Mouse (Mus musculus) kidney, embryonic 16.5 days (tissue): Measurements from ENCODE around the gene Gm20388. TPM values are rescaled to one million over a fixed set of nuclear protein-coding genes. Genes with fewer than 3 reads are reported as not detected.
A peak's percentile ranks its signal among the peaks of the same experiment; 100 is the strongest.
"Not testable (repeated sequence)": the region's sequence is repeated elsewhere in the genome, so short reads cannot be mapped to it uniquely, and the experiment has no call there.

Experiments
- ATAC-seq: fragments of 200-750 bp; cut with Nextera tagmentation; 2 replicates; pipeline ENCODE4 v1.8.0; 2017; ENCODE audit warnings: moderate TSS enrichment; ENCODE audit not compliant: low FRiP score, low TSS enrichment
- H3K27ac ChIP-seq: fragments of 300-500 bp; sonication (generic); 2 replicates; pipeline ENCODE4 v1.5.1; 2014; ENCODE audit warnings: low read length
- H3K27me3 ChIP-seq: fragments of 300-500 bp; sonication (generic); 2 replicates; pipeline ENCODE4 v1.6.1; 2014; ENCODE audit warnings: low read length, control low read depth, mixed read lengths; ENCODE audit not compliant: insufficient read depth
- H3K36me3 ChIP-seq: fragments of 300-500 bp; sonication (generic); 2 replicates; pipeline ENCODE4 v1.6.1; 2014; ENCODE audit warnings: low read length, control low read depth, mixed read lengths; ENCODE audit not compliant: insufficient read depth
- H3K4me1 ChIP-seq: fragments of 300-500 bp; sonication (generic); 2 replicates; pipeline ENCODE4 v1.6.1; 2014; ENCODE audit warnings: low read length, control low read depth, mixed read lengths; ENCODE audit not compliant: insufficient read depth
- H3K4me2 ChIP-seq: fragments of 300-500 bp; sonication (generic); replicated peaks from 2 replicates; pipeline ENCODE4 v1.6.1; 2014; ENCODE audit warnings: low read depth, low read length
- H3K4me3 ChIP-seq: fragments of 300-500 bp; sonication (generic); 2 replicates; pipeline ENCODE4 v1.5.1; 2014; ENCODE audit warnings: mild to moderate bottlenecking, low read length
- H3K9ac ChIP-seq: fragments of 300-500 bp; sonication (generic); replicated peaks from 2 replicates; pipeline ENCODE4 v1.6.1; 2014; ENCODE audit warnings: low read length
- H3K9me3 ChIP-seq: fragments of 300-500 bp; sonication (generic); 2 replicates; pipeline ENCODE4 v1.6.1; 2016; ENCODE audit warnings: low read length, control low read depth
- WGBS: fragments of 180-500 bp; shearing (Covaris S2); extraction: QIAGEN DNeasy Blood & Tissue Kit; methylation state at CpG from one replicate; pipeline ENCODE4 v1.1.7; 2014; 5-methylcytosine and 5-hydroxymethylcytosine counted together
- polyA plus RNA-seq: library from polyadenylated mRNA; unstranded; fragments of >200 nt; fragmentation: Nextera tagmentation; extraction: Ambion mirVana; gene quantifications from 2 replicates; pipeline ENCODE4 v1.2.1, GENCODE M21; 2015

The Gm20388 gene
- polyA plus RNA-seq, 1 experiment from 2014 or later, result 7.7 TPM

DNA sequence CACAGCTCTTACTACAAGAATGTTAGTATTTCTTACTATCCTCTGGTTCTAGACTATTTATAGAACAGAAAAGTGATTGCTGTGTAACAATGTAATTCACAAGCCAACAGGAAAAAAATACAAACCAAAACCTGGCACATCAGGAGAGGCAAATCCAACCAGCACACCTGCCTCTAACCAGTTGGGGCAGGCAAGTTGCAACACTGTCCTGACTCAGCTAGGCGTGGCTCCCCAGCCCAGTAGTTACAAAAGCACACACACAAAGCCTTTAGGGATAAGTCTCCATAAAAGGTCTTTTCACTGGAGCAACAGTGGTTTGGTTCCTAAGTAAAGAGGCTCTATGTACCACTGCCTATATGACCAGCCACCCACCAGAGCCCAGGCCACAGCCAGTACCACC is 3110.6 kb downstream of the Gm20388 start:
- peaks cover 19% of the 10 kb centered on the region for H3K4me1 ChIP-seq
- no peak overlapping the region for H3K4me3 ChIP-seq
- no peak overlapping the region for H3K4me2 ChIP-seq
- no peaks in the 10 kb centered on the region for H3K9me3 ChIP-seq
- H3K36me3 ChIP-seq, result no peaks in the 10 kb centered on the region
- ATAC-seq, result no peak
- H3K9ac ChIP-seq, result no peak overlapping the region
- H3K27me3 ChIP-seq, result no peaks in the 10 kb centered on the region
- WGBS, result 100% methylated on average over 1 of the region's 1 CpGs
- 0 out of 2 replicates have a peak overlapping the region, but pooled peaks have one; percentile 30 for H3K27ac ChIP-seq

DNA sequence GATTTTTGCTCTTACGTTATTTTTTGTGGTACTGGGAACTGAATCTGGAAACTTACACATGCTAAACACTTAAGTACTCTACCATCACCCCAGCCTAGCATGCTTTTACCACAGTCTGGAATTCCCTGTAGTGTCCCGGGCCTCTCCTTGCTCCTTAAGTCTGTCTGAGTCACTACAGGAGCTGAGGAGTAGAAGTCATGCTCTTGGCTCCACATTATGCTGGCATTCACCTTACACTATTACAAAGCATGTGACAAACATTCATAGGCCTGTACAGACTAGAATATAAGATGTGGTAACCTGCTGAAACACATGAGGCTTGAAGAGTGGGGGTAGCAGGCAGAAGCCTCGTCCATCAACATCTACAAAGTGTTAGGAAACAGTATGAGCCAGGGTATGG is 3112.1 kb downstream of the Gm20388 start:
- no peaks in the 10 kb centered on the region for H3K36me3 ChIP-seq
- no peak overlapping the region for H3K4me2 ChIP-seq
- H3K4me3 ChIP-seq, result no peak overlapping the region
- no peak overlapping the region for H3K9ac ChIP-seq
- peaks cover 19% of the 10 kb centered on the region for H3K4me1 ChIP-seq
- no peaks in the 10 kb centered on the region for H3K9me3 ChIP-seq
- H3K27me3 ChIP-seq, result no peaks in the 10 kb centered on the region
- ATAC-seq, result no peak
- 79% methylated on average over 3 of the region's 3 CpGs for WGBS
- H3K27ac ChIP-seq, result no peak overlapping the region

DNA sequence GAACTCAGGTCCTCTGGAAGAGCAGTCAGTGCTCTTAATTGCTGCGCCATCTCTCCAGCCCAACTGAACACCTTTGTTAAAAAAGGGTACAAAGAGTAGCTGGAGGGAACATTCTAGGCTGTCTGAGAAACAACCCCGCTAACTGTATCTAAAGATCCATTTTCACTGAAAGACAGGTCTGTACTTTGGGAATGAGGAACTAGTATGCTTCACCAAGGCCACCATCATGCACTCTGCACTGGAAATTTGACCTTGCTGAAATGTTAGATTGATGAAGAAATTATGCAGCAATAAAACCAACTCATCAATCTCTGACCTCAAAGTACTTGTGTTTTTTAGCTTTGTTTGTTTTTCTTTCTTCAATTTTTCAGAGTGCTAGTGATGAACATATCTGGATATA is 3113.6 kb downstream of the Gm20388 start:
- Histone ChIP-seq H3K4me2 (no peak overlapping the region), H3K9ac (no peak overlapping the region), H3K27me3 (no peaks in the 10 kb centered on the region), H3K4me1 (peaks cover 11% of the 10 kb centered on the region), H3K36me3 (no peaks in the 10 kb centered on the region), H3K4me3 (no peak overlapping the region), H3K27ac (no peak overlapping the region), H3K9me3 (no peaks in the 10 kb centered on the region)
- no peak for ATAC-seq
- 92% methylated on average over 2 of the region's 2 CpGs for WGBS

DNA sequence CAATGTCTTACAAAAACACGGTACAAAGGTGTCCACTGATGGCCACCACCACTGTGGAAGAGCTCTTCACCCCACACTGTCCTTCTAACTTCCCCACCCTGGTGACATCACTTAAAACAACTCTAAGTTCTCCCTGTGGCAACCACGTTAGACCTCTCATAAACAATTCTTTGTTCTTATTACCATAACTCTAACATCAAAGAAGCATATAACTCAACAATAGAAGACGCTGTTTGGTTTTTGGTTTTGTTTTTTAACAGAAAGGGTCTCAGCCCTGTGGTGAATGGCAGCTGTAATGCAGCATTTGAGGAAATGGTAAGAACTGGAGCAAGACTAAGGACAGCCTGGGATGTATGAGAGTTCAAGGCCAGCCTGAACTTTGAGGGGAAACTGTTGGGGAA is 3115.3 kb downstream of the Gm20388 start:
- Histone ChIP-seq H3K4me1 (peaks cover 9% of the 10 kb centered on the region), H3K4me2 (no peak overlapping the region), H3K4me3 (no peak overlapping the region), H3K27me3 (no peaks in the 10 kb centered on the region), H3K27ac (no peak overlapping the region), H3K36me3 (no peaks in the 10 kb centered on the region), H3K9ac (no peak overlapping the region), H3K9me3 (no peaks in the 10 kb centered on the region)
- ATAC-seq, result no peak
- 69% methylated on average over 3 of the region's 3 CpGs for WGBS

DNA sequence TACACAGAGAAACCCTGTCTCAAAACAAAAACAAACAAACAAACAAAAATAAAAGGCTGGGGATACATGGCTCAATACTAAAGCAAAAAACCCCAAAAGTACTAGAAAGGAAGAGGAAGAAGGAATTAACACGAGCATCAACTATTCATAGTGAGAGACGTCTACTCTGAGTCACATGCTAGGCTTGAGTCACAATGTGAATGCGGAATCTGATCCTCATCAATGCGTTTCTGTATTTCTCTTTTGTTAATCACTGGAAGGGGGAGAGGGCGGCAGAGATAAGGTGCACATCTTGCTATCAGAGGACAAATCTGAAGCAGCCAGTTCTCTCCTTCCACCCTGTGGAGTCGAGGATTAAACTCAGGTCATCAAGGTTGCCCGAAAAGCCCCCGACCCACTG is 3117.1 kb downstream of the Gm20388 start:
- H3K36me3 ChIP-seq, result no peaks in the 10 kb centered on the region
- H3K27ac ChIP-seq, result no peak overlapping the region
- ATAC-seq, result no peak

DNA sequence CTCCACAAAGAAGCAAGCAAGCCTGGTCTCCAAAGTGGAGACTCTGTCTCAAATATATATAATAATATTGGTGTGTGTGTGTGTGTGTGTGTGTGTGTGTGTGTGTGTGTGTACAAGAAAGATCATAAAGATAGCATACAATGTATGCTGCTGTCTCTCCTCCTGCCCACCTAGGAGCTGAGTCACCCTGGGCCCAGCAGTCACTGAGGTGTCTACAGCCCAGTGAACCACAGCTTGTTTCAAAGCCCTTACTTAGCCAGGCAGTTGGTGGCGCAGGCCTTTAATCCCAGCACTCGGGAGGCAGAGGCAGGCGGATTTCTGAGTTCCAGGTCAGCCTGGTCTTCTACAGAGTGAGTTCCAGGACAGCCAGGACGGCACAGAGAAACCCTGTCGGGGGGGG is 3119.4 kb downstream of the Gm20388 start:
- not testable (repeated sequence) for H3K4me1 ChIP-seq, H3K27me3 ChIP-seq, H3K27ac ChIP-seq, H3K36me3 ChIP-seq, H3K9me3 ChIP-seq, ATAC-seq, H3K4me2 ChIP-seq, H3K9ac ChIP-seq, H3K4me3 ChIP-seq
- WGBS, result 80% methylated on average over 5 of the region's 5 CpGs

More for the DNA sequence above, 3117.1 kb downstream of the Gm20388 start:
- 92% methylated on average over 8 of the region's 8 CpGs for WGBS
- Histone ChIP-seq H3K9me3 (no peaks in the 10 kb centered on the region), H3K4me1 (no peaks in the 10 kb centered on the region), H3K4me2 (no peak overlapping the region), H3K9ac (no peak overlapping the region), H3K4me3 (no peak overlapping the region), H3K27me3 (no peaks in the 10 kb centered on the region)

DNA sequence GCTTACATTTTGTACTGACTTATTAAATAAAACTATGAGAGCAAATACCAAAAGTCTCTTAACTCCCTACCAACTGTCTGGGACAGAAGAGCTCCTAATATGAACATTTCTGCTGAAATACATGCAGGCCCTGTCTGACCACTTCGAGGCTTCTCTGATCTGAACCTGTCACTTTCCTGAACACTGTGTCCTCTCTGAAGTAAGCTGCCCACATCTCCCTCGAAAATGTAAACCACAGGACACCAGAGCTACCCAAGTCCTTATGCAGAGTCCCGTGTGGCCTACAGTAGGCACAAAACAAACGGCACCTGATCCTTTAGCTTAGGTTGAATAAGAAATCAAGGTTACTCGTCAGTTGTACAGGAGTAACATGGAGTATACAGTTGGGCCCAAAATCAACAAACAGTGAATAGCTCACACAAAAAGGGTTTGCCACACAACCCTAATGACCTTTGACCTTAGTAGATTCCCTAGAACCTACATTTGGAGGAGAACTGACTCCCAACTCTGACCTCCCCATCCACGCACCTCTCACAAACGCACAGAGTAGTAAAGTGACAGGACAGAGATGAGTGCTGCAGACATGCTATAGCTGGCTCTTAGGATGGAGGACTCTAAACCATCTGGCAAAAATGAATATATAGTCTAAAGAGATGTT is 3120.8 kb downstream of the Gm20388 start:
- H3K4me1 ChIP-seq, result peaks cover 21% of the 10 kb centered on the region; the same call in 1 of the 2 replicates
- H3K4me2 ChIP-seq, result no peak overlapping the region
- H3K36me3 ChIP-seq, result no peaks in the 10 kb centered on the region
- H3K9me3 ChIP-seq, result no peaks in the 10 kb centered on the region
- ATAC-seq, result no peak
- no peak overlapping the region for H3K4me3 ChIP-seq
- no peak overlapping the region for H3K27ac ChIP-seq
- no peaks in the 10 kb centered on the region for H3K27me3 ChIP-seq
- no peak overlapping the region for H3K9ac ChIP-seq
- 78% methylated on average over 7 of the region's 7 CpGs for WGBS

DNA sequence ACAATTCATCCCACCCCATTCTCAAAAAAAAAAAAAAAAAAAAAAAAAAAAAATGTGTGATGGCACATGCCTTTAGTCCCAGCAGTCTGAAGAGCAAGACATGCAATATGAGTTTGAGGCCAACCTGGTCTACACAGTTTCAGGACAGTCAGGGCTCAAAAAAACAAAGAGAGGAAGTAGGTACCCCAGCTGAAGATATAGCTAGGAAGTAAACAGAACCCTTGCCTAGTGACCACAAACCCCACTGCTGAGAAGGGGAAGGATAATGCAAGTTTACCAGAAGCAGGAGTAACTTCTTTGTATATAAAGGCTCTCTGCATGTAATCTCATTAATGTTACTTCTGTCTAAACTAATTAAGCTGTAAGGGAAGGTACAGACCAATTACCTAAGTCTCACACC is 3122.1 kb downstream of the Gm20388 start:
- Histone ChIP-seq H3K27ac (no peak overlapping the region), H3K4me3 (no peak overlapping the region), H3K4me1 (peaks cover 30% of the 10 kb centered on the region), H3K9me3 (no peaks in the 10 kb centered on the region), H3K9ac (no peak overlapping the region), H3K4me2 (no peak overlapping the region), H3K36me3 (no peaks in the 10 kb centered on the region), H3K27me3 (no peaks in the 10 kb centered on the region)
- ATAC-seq, result no peak

DNA sequence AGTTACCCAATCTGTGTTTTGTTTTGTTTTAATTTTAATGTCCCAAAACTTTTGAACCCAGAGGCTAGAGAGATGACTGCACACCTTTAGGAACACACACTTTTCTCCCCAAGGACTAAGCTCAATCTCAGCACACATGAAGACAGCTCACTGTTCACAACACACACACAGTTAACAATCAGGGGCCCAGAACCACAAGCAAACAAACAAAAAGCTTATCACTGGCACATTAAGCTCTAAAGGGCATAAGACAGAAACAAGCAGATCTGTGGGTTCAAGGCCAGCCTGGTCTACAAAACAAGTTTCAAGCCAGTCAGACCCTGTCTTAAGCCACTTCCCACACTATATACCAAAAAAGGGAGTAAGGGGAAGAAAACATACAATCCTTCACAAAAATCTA is 3122.8 kb downstream of the Gm20388 start:
- ATAC-seq, result no peak
- Histone ChIP-seq H3K4me2 (no peak overlapping the region), H3K36me3 (no peaks in the 10 kb centered on the region), H3K9ac (no peak overlapping the region), H3K4me1 (peaks cover 30% of the 10 kb centered on the region), H3K9me3 (no peaks in the 10 kb centered on the region), H3K27ac (no peak overlapping the region), H3K4me3 (no peak overlapping the region), H3K27me3 (no peaks in the 10 kb centered on the region)

DNA sequence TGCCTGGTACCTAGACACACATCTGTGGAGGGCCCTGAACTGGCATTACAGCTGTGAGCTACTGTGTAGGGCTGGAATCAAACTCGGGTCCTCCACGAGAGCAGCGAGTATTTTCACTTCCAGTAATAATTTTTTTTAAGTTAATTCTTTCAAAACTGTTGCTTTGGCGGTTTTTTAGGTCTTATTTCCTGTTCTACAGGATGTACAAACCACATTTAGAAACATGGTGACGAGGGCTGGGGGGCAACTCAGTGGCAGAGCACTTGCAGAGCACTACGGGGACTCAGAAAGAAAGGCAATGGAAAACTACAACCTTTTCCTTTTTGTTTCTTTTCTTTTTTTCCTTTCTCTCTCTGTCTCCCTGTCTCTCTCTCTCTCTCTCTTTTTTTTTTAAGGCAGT is 3123.5 kb downstream of the Gm20388 start:
- Histone ChIP-seq H3K4me2 (no peak overlapping the region), H3K4me1 (peaks cover 32% of the 10 kb centered on the region), H3K27me3 (no peaks in the 10 kb centered on the region), H3K9ac (no peak overlapping the region), H3K27ac (peak overlapping the region; percentile 20; the same call in 1 of the 2 replicates), H3K36me3 (no peaks in the 10 kb centered on the region), H3K4me3 (no peak overlapping the region), H3K9me3 (no peaks in the 10 kb centered on the region)
- no peak for ATAC-seq
- 73% methylated on average over 6 of the region's 6 CpGs for WGBS
